Mouse (Mus musculus): ENCODE results near the gene Catip. TPM values are rescaled to one million over a fixed set of nuclear protein-coding genes. Genes with fewer than 3 reads are reported as not detected.
"Not testable (repeated sequence)": the region's sequence is repeated elsewhere in the genome, so short reads cannot be mapped to it uniquely, and the experiment has no call there.

Catip gene
- total RNA-seq, 4 experiments from 2014 or later: 1.7 to 3.3 (median 2.2) TPM

- DNase-seq (ENCODE audit: low spot score in 2 of 2): no peak
Observed at GRCm38 (mm10) chr1:74383385-74383784, 21.5 kb downstream of the Catip start.

GRCm38 (mm10) chr1:74384525-74384924 lies 22.6 kb downstream of the Catip start:
- DNase-seq (ENCODE audit: low spot score in 2 of 2): no peak

GRCm38 (mm10) chr1:74385064-74385463 lies 23.2 kb downstream of the Catip start:
- DNase-seq (ENCODE audit: low spot score in 2 of 2): no peak

- no peak for DNase-seq (ENCODE audit: low spot score in 2 of 2)
Observed at GRCm38 (mm10) chr1:74385531-74385930, 23.6 kb downstream of the Catip start.

- DNase-seq (ENCODE audit: low spot score in 2 of 2): no peak
Observed at GRCm38 (mm10) chr1:74386363-74386713, 24.4 kb downstream of the Catip start.

- DNase-seq (ENCODE audit: low spot score in 2 of 2): peak; percentile 91 to 94
Observed at GRCm38 (mm10) chr1:74386714-74387385, 24.9 kb downstream of the Catip start.

- DNase-seq (ENCODE audit: low spot score in 2 of 2): no peak
Observed at GRCm38 (mm10) chr1:74387386-74387988, 25.6 kb downstream of the Catip start.

- no peak for DNase-seq (ENCODE audit: low spot score in 2 of 2)
Observed at GRCm38 (mm10) chr1:74388398-74388920, 26.6 kb downstream of the Catip start.

GRCm38 (mm10) chr1:74389831-74390286 lies 28.0 kb downstream of the Catip start:
- DNase-seq (ENCODE audit: low spot score in 2 of 2): no peak

- no peak for DNase-seq (ENCODE audit: low spot score in 2 of 2)
Observed at GRCm38 (mm10) chr1:74390287-74390906, 28.5 kb downstream of the Catip start.

- DNase-seq (ENCODE audit: low spot score in 2 of 2): peak; percentile 92 to 94
Observed at GRCm38 (mm10) chr1:74390924-74391748, 29.2 kb downstream of the Catip start, which contains the start of gene Ctdsp1. Gene Ctdsp1 (plus strand): TSS chr1:74391509.

GRCm38 (mm10) chr1:74391844-74392441 lies 30.0 kb downstream of the Catip start:
- DNase-seq (ENCODE audit: low spot score in 2 of 2): no peak

- DNase-seq (ENCODE audit: low spot score in 2 of 2): no peak
Observed at GRCm38 (mm10) chr1:74392446-74392994, 30.6 kb downstream of the Catip start.

GRCm38 (mm10) chr1:74393010-74393409 lies 31.1 kb downstream of the Catip start:
- DNase-seq (ENCODE audit: low spot score in 2 of 2): no peak

GRCm38 (mm10) chr1:74393697-74394096 lies 31.8 kb downstream of the Catip start:
- DNase-seq (ENCODE audit: low spot score in 2 of 2): no peak

- DNase-seq (ENCODE audit: low spot score in 2 of 2): no peak
Observed at GRCm38 (mm10) chr1:74394311-74394710, 32.4 kb downstream of the Catip start.

- DNase-seq (ENCODE audit: low spot score in 2 of 2): no peak
Observed at GRCm38 (mm10) chr1:74394858-74395257, 33.0 kb downstream of the Catip start.

GRCm38 (mm10) chr1:74395290-74395689 lies 33.4 kb downstream of the Catip start:
- DNase-seq (ENCODE audit: low spot score in 2 of 2): no peak

- not testable (repeated sequence) for DNase-seq (ENCODE audit: low spot score in 2 of 2)
Observed at GRCm38 (mm10) chr1:74396456-74397222, 34.7 kb downstream of the Catip start.

All from layer of hippocampus, adult 8-10 months (tissue).